Mouse (Mus musculus): Measurements from ENCODE around the gene Il4i1. TPM values are rescaled to one million over a fixed set of nuclear protein-coding genes. Genes with fewer than 3 reads are reported as not detected.
A peak's percentile ranks its signal among the peaks of the same experiment; 100 is the strongest.
"Not testable (repeated sequence)": the region's sequence is repeated elsewhere in the genome, so short reads cannot be mapped to it uniquely, and the experiment has no call there.

Gene Il4i1
- polyA plus RNA-seq, 3 experiments from 2014 or later: 1.9 to 4.2 (median 2.1) TPM

DNA sequence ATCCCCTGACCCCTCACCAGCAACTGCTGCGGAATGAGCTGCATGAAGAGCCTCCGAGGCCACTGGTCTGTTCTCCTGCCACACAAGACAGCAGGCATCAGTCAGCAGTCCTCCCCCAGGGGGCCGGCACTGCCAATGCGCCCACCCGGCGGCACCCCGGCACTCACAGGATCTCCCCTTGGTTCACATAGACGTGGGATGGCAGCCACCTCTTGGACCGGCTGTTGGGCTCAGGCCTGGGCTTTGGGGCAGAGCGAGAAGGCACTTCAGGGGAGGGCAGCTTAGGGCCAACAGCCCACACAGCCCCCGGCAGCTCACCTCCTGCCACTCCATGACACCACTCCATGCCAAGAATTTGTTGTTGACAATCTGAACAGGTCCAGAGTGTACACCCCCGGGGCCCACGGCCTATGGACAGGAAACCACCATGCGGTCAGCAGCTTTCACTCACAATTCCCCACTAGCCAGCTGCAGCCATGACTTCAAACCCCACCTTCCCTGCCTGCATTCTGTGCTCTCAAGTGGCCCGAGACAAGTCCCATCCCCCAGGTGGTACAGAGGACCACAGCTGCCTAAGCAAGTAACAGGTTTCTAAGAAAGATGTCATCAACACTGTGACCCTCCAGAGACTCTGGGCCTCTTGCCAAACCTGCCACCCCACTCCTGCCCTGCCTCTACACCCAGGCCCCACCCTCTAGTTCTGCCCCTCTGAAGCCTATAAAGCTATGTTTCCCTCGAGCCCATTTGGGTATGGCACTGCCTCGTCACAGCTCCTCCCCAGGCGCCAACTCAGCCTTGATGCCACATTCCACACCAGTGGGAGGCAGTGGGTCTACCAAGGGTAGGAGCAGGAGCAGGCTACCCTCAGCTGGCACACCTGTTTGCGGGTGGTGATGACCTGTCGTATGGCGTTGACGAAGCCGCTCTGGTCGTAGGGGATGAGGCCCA lies 48.7 kb downstream of the Il4i1 start:
- no peak for ATAC-seq

DNA sequence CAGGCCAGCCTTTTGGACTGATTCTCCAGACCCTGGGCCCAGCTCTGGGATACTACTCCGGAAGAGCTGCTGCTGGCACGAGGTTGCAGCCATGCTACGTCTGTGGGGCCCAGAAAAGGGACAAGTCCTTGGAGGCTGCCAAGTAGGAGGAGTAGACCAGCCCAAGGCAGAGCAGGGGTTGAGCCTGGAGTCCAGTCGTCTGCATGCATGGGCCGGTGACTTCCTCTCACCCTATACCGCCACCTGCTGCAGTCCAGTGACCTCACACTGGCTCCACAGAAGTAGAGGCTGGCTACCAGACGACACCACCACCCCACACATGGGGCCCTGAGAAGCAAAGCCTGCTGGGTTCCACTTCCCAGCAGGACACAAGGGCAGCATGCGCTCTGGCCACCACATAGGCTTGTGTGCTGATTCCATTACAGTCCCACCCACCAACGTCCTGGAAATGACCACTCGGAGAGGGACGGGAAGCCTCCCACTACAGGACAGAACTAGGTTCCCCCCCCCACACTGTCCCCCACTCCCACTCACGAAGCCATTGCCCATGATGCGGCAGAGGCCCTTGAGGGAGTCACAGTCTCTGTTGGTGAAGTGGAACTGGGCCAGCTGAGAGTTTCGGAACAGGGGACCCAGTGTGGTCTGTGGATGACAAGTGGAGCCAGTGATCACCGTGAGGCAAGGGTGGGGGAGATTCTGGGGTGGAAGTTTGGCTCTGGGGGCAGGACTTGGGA lies 50.3 kb downstream of the Il4i1 start:
- ATAC-seq: no peak

DNA sequence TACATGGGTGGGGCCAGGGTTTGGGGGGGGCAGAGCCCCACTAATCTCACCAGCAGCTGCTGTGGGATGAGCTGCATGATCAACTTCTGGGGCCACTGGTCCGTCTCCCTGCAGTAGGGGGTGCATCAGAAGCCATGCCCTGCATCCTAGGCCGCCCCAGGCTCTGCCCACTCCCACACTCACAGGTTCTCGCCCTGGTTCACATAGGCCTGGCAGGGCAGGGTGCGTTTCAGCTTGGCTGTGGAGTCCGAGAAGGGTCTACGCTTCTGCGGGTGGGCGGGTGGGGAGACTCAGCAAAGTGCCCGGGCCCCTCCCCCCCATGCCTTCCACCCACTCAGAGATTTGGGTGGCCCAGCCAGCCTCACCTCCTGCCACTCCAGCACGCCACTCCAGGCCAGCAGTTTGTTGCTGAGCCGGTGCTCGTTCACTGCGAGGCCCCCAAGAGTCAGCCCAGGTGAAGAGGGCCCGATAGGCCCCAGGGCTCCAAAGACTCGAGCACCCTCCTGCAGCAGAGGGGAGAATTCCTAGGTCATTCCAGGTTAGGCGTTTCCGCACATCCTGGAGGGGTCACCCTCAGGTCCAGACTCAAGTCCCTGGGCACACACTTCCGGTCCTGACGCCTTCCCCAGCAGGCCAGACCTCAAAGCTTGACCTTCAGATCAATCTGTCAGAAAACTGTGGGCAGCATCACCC lies 51.0 kb downstream of the Il4i1 start:
- ATAC-seq: no peak

DNA sequence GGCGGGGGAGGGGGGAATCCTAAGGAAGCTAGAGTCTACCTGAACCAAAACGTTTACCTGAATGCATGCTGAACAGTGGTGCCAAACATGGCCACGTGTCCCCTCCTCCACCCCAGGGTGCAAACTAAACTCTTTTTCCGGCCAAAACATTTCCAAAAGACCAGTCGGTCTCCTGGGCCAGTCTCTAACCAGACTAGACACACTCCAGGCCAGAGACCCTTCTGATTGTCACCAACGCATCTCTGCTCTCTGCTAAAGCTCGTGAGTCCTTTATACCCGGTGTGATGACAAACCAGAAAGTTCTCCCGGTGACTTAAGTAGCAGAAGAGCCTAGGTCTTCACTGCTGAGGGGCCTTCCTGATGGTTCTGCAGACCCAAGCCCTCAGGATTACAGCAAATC lies 51.6 kb downstream of the Il4i1 start:
- no peak for ATAC-seq

DNA sequence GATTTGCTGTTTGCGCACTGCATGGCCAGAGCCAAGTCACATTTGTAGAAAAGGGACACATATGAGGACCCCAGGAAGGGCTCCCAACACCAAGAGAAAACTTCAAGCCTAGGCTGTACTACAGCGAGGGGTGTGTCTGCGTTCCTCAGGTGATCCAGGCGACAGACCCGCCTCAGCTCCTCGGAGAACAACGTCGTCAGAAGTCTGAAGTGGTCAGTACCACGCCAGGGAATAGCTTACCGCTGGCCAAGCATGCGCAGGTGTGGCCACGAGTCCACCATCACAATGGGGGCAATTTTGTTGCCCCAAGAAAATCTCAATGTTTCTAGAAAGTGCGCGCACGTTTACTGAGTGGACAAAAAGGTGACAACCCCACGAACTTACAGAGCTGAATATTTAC lies 52.3 kb downstream of the Il4i1 start:
- ATAC-seq: no peak

DNA sequence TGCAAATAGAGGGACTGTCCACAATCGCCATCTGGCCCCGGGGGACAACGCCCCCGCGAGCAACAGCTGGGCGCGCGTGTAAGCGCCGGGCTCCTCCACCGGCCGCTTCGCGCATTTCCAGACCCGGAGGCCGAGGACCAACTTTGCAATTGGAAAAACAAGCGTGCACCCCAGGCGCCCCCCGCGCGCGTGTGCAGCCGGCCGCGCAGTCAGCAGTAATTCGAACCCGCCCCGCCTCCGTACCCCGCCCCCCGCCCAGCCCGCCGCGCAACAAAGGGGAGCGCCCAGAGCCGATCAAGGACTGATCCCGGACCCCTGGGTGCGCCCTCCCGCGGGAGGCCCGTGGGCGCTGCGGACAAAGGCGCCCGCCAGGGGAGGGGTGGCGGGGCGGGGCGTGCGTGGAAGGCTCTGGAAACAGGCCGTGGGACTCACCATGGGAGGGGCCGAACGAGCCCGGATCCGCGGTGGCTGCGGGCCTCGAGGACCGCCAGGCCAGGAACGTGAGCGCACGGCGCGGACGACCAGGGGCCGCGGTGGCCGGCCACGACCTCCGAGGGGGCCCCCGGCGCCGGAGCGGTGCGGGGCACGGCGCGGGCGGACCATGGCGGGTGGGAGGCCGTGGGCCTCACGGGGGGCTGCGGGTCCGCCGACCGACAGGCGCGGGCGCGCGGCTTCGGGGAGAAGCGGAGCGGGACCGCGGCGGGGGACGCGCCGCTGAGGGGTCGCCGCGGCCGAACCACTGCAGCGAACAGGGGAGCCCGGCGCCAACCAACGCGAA lies 52.9 kb downstream of the Il4i1 start:
- no peak for ATAC-seq

DNA sequence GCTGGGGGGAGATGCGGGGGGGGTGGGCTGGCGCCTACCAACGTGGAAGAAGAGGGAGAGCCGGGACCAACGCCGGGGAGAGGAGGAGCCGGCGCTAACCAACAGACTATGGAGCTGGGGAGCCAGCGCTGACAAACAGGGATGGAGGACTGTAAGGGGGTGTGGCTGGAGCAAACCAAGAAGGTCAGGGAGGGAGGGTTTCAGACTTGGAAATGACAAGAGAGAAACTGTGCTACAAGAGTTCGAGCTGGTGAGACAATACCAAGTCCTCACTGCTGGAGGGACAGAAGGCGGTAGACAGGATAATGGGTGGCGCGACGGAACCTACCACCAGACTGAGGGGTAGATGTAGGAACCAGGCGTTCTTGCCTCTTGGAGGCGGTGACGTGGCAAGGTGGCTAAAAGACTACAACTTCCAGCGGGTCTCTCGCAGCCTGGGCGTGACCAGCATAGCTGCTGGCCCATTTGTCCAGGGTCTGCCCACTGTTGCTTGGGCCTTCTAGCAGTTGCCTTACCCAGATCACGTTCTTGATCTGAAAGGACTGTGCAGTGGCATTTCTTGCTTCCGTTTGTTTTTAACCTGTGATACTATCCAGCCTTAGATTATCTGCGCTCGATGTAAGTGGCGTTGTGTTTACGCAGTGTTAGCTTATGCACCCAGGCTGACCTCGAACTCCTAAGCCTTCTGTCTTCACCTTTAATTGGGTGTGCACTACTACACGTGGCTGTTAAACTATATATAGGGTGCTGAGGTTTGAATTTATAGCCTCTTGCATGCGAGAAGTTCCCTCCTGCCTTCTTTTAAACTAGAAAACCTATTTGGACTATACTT lies 53.7 kb downstream of the Il4i1 start, which contains the start of gene Ptov1:
TSS of gene Ptov1 (minus strand) at position 92 of the 832 bp plus-strand sequence.
- ATAC-seq: peak; percentile 89

DNA sequence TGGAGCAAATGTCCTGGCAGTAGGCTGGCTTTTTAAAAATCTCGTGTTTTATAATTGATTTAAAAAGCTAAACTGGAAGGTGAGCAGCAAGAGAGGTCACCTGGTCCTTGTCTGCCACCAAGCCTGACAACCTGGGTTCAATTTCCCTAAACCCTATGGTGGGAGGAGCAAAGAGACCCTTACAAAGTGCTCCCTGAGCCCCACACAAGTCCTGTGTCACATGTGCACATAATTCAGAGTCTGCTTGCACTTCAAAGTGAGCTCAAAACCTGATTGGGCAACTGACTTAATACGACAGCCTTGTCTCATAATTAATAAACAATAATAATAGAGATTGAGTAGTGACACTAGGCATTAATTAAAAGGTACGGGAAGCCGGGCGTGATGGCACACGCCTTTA lies 54.4 kb downstream of the Il4i1 start:
- ATAC-seq: no peak

DNA sequence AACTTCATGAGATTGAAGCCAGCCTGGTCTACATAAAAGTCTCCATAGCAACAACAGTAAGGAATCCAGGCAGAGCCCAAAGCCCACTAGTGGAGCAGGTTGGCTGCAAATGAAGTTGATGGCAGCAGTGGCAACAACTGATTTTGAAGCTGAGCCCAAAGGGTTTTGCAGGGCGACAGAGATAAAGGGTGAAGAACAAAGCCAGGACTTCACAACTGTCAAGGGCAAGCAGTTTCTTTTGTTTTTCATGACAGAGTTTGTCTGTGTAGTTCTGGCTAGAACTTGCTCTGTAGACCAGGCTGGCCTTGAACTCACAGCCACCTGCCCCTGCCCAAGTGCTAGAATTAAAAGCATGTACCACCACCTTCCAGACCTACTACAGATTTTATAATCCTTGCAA lies 55.0 kb downstream of the Il4i1 start:
- no peak for ATAC-seq

DNA sequence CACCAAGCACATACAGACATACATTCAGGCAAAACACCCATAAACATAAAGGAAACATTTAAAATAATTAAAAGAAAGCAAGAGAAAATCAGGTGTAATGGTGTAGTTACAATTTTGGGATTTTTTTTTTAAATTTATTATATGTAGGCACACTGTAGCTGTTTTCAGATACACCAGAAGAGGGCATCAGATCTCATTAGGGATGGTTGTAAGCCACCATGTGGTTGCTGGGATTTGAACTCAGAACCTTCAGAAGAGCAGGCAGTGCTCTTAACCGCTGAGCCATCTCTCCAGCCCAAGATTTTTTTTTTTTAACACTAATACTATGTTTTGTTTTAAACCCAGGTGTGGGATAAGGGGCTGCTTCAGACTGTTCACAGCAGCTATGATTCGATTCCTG lies 55.6 kb downstream of the Il4i1 start:
- not testable (repeated sequence) for ATAC-seq

DNA sequence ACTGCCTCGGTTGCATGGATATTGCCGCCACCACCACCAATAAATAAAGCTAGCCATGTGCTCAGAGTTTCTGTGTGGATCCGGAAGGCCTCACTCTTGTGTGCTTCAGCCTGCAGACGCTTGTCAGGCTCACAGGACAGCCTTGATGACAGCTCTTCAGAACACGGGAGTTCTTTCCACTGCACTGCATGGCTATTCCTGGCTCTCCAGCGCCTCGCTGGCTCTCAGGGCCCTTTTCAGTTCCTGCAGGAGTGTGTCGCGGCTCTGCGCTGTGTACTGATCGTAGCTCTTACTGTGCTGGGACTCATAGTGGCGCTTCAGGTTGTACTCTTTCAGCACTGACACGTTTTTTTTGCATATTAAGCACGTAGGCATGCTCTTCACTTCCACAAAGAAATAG lies 61.6 kb downstream of the Il4i1 start:
- ATAC-seq: no peak

DNA sequence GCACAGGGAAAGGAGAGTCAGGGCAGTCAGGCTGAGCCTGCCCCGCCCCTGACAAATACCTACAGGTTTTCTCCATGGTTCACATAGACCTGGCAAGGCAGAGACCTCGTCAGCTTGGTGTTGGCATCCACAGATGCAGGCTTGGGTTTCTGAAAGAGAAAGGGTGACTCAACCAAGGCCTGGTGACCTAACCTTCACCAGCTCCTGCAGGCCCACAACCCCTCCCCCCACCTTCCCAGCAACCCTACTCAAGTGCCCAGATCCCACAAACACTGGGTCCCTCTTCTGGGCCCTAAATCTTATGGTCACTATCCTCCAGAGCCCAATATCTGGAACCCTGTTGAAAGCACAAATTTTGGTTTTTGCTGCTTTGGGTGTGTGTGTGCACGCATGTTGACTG lies 66.8 kb downstream of the Il4i1 start:
- ATAC-seq: no peak

DNA sequence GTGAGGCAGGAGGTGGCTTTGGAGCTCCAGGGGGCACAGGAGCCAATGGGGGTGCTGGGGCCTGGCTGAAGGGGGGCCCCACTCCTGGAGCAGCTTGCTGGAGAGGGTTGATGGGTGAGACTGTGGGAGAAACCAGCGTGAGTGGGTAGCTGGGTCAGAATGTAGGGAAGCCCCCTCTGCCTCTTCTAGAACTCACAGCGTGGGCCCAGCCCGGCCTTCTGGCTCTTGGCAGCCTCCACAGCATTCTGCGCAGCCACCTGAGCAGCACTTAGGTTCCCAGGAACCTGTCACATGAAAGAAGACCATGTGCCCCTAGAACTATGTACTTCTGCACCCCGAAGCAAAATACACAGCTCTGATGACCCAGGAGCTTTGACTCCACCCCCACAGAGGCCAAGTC lies 68.5 kb downstream of the Il4i1 start:
- no peak for ATAC-seq

DNA sequence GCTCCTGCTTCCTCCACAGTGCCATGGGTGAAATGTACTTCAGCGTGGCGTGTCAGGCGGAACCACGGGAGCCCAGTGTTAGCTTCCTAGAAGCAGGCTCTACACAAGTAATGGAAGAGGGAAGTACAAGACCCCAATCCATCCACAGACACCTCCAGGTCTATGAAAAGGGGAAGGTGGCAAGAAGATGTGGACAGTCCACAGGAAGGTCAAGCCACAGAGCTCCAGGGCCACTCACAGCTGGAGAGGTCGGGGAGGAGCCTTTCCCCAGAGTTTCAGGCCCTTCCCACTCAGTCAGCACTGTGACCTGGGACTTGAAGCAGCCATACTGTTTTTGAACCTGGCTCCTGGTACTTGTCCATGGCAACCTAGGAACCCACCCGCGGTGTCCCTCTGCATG lies 70.8 kb downstream of the Il4i1 start:
- ATAC-seq: no peak

DNA sequence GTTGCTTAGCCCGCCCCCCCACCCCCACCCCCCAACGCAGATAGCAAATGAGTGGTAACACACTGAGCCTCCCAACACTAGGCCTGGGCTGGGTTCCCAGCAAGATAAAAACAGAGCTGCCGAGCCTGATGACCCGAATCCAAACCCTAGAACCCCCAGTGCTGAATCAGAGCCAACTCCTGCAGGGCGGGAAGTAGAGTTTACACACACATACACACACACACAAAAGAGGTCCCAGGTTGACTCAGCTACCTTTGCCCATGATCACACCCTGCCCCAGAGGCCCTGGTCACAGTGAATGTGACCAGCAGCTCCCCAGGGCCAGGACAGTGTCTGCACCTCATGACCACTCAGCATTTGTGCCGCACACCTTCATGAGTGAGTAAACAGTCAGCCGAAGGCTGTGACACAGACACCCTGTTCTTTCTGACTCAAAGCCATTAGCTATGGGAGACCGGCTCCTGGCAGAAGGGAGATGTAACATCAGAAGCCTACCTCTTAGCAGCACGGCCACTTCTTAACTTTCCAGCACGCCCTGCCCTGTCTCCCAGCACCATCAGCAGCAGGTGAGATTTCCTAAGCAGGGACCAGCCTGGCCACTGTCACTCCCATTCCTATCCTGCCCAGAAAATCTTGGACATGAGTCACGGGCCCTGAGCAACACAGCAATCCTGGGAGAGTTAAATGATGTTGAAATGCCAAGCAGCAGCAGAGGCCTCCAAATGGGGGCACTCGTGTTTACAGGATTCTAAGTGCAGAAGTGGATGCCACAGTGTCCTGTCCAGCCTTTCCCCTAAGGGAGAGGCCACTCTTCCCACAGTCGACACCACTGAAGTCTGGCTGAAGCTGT lies 72.3 kb downstream of the Il4i1 start:
- ATAC-seq: no peak

DNA sequence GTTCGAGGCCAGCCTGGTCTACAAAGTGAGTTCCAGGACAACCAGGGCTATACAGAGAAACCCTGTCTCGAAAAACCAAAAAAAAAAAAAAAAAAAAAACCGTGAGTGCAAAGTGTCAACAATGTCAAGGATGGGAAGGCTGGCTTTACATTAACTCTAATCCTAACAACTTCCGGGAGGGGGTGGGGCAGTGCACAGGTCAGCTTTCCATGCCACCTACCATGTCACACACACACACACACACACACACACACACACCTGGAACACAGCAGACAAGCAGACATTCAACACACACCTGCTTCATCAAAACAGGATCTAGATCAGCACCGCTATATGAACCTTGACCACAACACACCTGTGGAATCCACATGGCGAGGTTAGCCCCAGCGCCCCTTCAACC lies 74.0 kb downstream of the Il4i1 start:
- no peak for ATAC-seq

Measured in inflammation-experienced regulatory T-cells, adult 6 months (primary cell).